Mouse (Mus musculus): ENCODE results near the gene Gm9117. TPM values are rescaled to one million over a fixed set of nuclear protein-coding genes. Genes with fewer than 3 reads are reported as not detected.

Gm9117 gene
- polyA plus RNA-seq (2014; fragmentation: Illumina TruSeq; extraction: RNeasy Lipid Tissue Mini Kit (QIAGEN cat#74804); ENCODE audit: low read depth, low replicate concordance), result not detected

GRCm38 (mm10) chr3:93943443-93943842 lies at the start of gene Gm9117:
Gene Gm9117, minus strand, starts transcription at chr3:93943543.

GRCm38 (mm10) chr3:93961214-93961613 lies 17.9 kb upstream of the Gm9117 start, which contains the start of gene Tdpoz5:
Gene Tdpoz5, minus strand, starts transcription at chr3:93961314.

Other genes starting within 250 kb of the Gm9117 start
- gene Gm5773, start 170.5 kb downstream of the Gm9117 start, polyA plus RNA-seq (2014; fragmentation: Illumina TruSeq; extraction: RNeasy Lipid Tissue Mini Kit (QIAGEN cat#74804); ENCODE audit: low read depth, low replicate concordance), result not detected
- gene Tdpoz4, start 147.1 kb downstream of the Gm9117 start, polyA plus RNA-seq (2014; fragmentation: Illumina TruSeq; extraction: RNeasy Lipid Tissue Mini Kit (QIAGEN cat#74804); ENCODE audit: low read depth, low replicate concordance), result not detected
- not detected for gene Tdpoz3, start 117.5 kb downstream of the Gm9117 start, polyA plus RNA-seq (2014; fragmentation: Illumina TruSeq; extraction: RNeasy Lipid Tissue Mini Kit (QIAGEN cat#74804); ENCODE audit: low read depth, low replicate concordance)
- not detected for gene Tdpoz5, start 17.8 kb upstream of the Gm9117 start, polyA plus RNA-seq (2014; fragmentation: Illumina TruSeq; extraction: RNeasy Lipid Tissue Mini Kit (QIAGEN cat#74804); ENCODE audit: low read depth, low replicate concordance)
- not detected for gene Gm9125, start 111.3 kb upstream of the Gm9117 start, polyA plus RNA-seq (2014; fragmentation: Illumina TruSeq; extraction: RNeasy Lipid Tissue Mini Kit (QIAGEN cat#74804); ENCODE audit: low read depth, low replicate concordance)
- not detected for gene Gm10697, start 129.1 kb upstream of the Gm9117 start, polyA plus RNA-seq (2014; fragmentation: Illumina TruSeq; extraction: RNeasy Lipid Tissue Mini Kit (QIAGEN cat#74804); ENCODE audit: low read depth, low replicate concordance)
- not detected for gene Gm10696, start 234.7 kb upstream of the Gm9117 start, polyA plus RNA-seq (2014; fragmentation: Illumina TruSeq; extraction: RNeasy Lipid Tissue Mini Kit (QIAGEN cat#74804); ENCODE audit: low read depth, low replicate concordance)